Comparison of ENCODE assay signal across 17 mouse cellular contexts in the genomic region with DNA sequence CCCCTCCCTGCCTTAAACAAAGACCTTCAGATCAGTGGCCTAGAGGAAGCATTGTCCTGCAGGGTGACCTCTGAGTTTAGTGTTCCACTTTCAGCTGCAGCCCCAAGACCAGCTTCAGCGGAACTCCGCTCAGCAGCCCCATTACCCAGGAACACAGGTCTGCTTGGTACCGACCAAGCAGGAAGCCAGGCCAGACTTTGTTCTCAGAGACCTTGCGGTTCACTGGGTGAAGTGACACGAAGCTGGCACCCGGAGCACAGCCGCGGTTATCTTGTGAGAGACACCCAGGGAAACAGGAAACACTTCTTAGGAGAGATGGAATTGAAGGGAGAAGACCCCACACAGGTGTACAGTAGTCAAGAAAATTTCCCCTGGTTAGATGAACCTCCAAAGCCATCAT. TPM values are rescaled to one million over a fixed set of nuclear protein-coding genes. Genes with fewer than 3 reads are reported as not detected.
DNase-seq lines count a peak whose midpoint lies in the region; ATAC-seq lines count a peak whose summit lies in the region.
"Had no signal": no experiment of that assay in that cellular context is flagged by ENCODE, and none has a peak within 500 bp of the region (broad histone marks: within the 10 kb centered on the region; RNA-seq: fewer than 3 reads in every experiment).

No protein-coding gene starts in this region.

- no peak overlapping the region for H3K27ac ChIP-seq in stomach, embryonic 16.5 days (ENCODE audit: low read length)
- H3K27ac ChIP-seq: embryonic facial prominence, embryonic 13.5 days; layer of hippocampus, adult 2 months; limb, embryonic 10.5 days; liver, embryonic 13.5 days; neural tube, embryonic 15.5 days had no signal

- peak; percentile 32; the same call in 1 of the 2 replicates for ATAC-seq in megakaryocyte progenitor cell, adult 5-6 weeks (replicated peaks; ENCODE audit: poor library complexity)
- no peak for ATAC-seq in stomach, embryonic 16.5 days (ENCODE audit: insufficient read depth, low FRiP score)

- peak overlapping the region; percentile 42 for H3K4me2 ChIP-seq in stomach, embryonic 16.5 days (ENCODE audit: low read depth, low read length)
- H3K4me2 ChIP-seq: embryonic facial prominence, embryonic 13.5 days; liver, embryonic 13.5 days; neural tube, embryonic 15.5 days had no signal

- no peaks in the 10 kb centered on the region for H3K36me3 ChIP-seq in stomach, embryonic 16.5 days (ENCODE audit: control insufficient read depth, insufficient read depth, low read length)
- H3K36me3 ChIP-seq: embryonic facial prominence, embryonic 13.5 days; limb, embryonic 10.5 days; liver, embryonic 13.5 days; neural tube, embryonic 15.5 days had no signal

- H3K4me3 ChIP-seq in stomach, embryonic 16.5 days (replicated peaks; ENCODE audit: low read length), result peak overlapping the region; percentile 38
- H3K4me3 ChIP-seq: embryonic facial prominence, embryonic 13.5 days; layer of hippocampus, adult 2 months; limb, embryonic 10.5 days; liver, embryonic 13.5 days; neural tube, embryonic 15.5 days had no signal

- DNase-seq in spleen, adult 12 weeks (ENCODE audit: low spot score), result peak; percentile 4
- DNase-seq in spleen, postnatal 10 days (ENCODE audit: low spot score in 2 of 2), result no peak
- DNase-seq in T-cell, adult 2 months (ENCODE audit: low spot score), result peak; percentile 13
- DNase-seq in ovary, postnatal 10 days (ENCODE audit: low spot score), result no peak
- no peak for DNase-seq in cerebellum, postnatal 14 days
- DNase-seq: adrenal gland, postnatal 36 days; liver, embryonic 13.5 days; lung, postnatal 10 days had no signal

- H3K9me3 ChIP-seq in stomach, embryonic 16.5 days (replicated peaks; ENCODE audit: control insufficient read depth, low read length), result no peaks in the 10 kb centered on the region
- H3K9me3 ChIP-seq: embryonic facial prominence, embryonic 13.5 days; limb, embryonic 10.5 days; liver, embryonic 13.5 days; neural tube, embryonic 15.5 days had no signal

- 51% methylated on average over 8 of the region's 8 CpGs for WGBS in stomach, embryonic 16.5 days

- no peaks in the 10 kb centered on the region for H3K27me3 ChIP-seq in stomach, embryonic 16.5 days (ENCODE audit: control insufficient read depth, insufficient read depth, low read length)
- H3K27me3 ChIP-seq: embryonic facial prominence, embryonic 13.5 days; liver, embryonic 13.5 days; neural tube, embryonic 15.5 days had no signal

- no peaks in the 10 kb centered on the region for H3K4me1 ChIP-seq in stomach, embryonic 16.5 days (ENCODE audit: control insufficient read depth, insufficient read depth, low read length)
- H3K4me1 ChIP-seq: embryonic facial prominence, embryonic 13.5 days; limb, embryonic 10.5 days; liver, embryonic 13.5 days; neural tube, embryonic 15.5 days had no signal

- H3K9ac ChIP-seq in stomach, embryonic 16.5 days (ENCODE audit: low read length), result peak overlapping the region; percentile 38; the same call in 1 of the 2 replicates
- H3K9ac ChIP-seq: embryonic facial prominence, embryonic 13.5 days; liver, embryonic 13.5 days; neural tube, embryonic 15.5 days had no signal

RNA-seq across cellular contexts. Expression of a gene that starts 1.4 kb away (rescaled TPM):
- total RNA-seq in megakaryocyte progenitor cell, adult 5-6 weeks (2015), result not detected in 2 replicates
- not detected in 2 replicates for total RNA-seq in megakaryocyte progenitor cell, adult 5-6 weeks (2017)
- 19.0 and 20.5 TPM in 2 replicates for polyA plus RNA-seq in stomach, embryonic 16.5 days (2015; fragmentation: Nextera tagmentation; extraction: Ambion mirVana)
- total RNA-seq: adrenal gland, postnatal 36 days; layer of hippocampus, adult 2 months; left cerebral cortex, adult 18-20 months had no signal
- polyA plus RNA-seq: embryonic facial prominence, embryonic 13.5 days; gonadal fat pad, adult 2 months; heart, postnatal 0 days; limb, embryonic 10.5 days; liver, embryonic 13.5 days; neural tube, embryonic 15.5 days had no signal

Comparison
In these comparisons a context has a peak if more than half of its experiments do, and no peak if none do; other contexts are left out.
1. DNase-seq: peak in spleen, adult 12 weeks (single experiment) and T-cell, adult 2 months (single experiment); none in spleen, postnatal 10 days (0 of 2), ovary, postnatal 10 days (single experiment) and cerebellum, postnatal 14 days (0 of 2).